Mouse (Mus musculus): ENCODE data around the gene Ablim2.

Ablim2 gene

DNA sequence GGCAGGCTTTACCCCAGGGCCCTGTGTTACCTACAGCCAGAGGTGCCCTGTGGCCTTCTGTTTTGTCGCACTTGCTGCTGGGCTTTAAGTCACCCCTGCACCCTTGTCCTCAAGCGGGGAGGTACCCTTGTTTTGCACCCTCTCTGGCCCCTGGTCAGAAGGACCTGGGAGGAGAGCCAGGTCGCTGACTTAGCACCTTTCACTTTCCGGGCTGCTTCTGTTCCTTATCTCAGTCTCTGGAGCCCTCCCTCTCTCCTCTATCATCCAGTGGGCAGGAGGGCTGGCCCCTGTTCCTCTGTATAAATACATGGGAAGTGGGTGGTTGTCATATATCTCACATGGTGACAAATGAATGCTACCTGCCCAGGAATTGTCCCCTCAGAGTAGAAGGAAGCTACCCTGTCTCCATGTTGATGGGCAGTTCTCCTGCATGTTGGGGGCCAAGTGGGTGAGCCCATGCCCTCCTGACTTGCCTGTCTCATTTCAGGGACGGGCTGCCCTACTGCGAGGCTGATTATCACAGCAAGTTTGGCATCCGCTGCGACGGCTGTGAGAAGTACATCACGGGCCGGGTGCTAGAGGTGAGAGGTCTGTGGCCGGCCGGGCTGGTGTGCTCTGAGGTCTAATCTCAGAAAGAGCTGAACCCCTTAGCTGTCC is 54.1 kb downstream of the Ablim2 start:
- DNase-seq (ENCODE audit: low spot score in 2 of 2) = no peak

DNA sequence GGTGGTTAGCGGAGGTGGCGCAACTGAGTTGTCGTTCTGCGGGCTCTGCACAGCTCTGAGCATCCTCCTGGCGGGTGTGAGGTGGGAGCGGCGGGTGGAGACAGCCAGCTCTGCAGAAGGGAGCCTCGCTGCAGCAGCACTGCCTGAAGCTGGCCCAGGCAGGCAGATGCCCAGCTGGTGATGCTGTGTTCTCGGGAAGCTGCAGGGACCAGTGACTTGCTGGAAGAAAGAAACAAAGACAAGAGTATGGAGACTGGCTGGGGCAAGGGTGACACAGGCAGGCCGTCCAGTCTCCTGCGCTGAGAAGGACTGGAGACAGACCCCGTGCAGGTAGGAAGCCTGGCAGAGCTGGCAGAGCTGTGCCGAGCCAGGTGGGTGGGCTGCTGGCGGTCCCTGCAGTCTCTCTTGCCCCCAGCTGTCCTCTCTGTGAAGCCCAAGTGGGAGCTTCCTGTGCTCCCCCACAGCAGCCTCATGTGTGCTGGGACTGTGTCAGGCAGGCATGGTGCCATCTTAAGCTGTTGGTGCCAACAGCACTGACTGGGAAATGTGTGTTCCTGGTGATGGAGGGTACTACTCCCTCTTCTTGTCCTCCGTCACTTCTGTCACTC is 56.8 kb downstream of the Ablim2 start:
- peak; percentile 57 to 62 for DNase-seq (ENCODE audit: low spot score in 2 of 2)

DNA sequence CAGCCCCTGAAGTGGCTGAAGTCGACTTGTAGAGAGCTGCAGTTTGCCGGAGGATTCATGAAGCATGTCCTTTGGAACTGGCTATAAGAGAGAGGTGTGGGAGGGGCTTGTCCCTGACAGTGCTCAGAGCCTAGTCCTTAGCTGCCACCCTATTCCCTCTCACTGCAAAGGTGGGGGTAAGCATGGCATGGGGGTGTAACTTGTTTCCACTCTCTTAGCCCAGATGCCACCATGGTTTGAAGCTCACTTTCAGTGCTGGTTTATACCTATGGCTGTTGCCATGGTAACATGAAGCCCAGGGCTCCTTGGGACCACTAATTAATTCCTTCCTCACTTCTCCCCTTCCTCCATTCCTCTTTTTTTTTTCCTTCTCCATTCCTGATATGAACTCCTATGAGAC is 57.4 kb downstream of the Ablim2 start:
- DNase-seq (ENCODE audit: low spot score in 2 of 2) = no peak

DNA sequence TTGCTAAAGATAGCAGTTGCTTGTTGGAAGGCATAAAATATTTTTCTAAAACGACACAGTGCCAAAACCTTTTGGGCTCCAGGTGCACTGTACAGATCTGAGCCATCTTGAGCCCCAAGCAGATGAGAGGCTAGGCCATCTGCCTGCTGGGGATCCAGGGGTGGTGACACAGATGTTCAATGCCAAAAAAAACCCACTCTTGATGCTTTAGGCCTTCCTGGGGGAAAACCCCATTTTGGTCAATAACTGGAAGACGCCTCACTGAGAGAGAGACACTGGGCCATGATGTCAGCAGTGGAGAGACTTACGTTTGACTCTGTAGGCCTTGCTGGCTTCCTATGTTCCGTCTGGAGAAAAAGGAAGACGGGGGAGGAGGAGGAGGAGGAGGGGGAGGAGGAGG is 59.6 kb downstream of the Ablim2 start:
- DNase-seq (ENCODE audit: low spot score in 2 of 2) = no peak

DNA sequence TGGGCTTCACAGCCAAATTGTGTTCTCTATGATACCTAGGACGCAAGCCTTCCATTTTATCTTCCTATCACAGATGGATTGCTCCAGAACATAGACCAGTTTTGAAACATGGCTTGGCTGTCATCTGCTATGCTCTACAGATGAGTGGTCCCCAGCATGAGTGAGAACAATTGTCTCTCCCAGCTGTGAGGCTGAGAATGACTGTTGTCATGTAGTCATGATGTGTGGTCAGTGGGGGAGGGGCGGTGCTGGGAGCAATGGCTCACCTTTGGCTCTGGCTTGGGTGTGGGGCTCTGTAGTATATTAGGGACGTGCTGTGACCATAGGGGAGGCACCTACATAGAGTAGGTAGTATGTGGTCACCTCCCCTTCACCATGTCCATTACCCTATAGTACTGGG is 60.2 kb downstream of the Ablim2 start:
- DNase-seq (ENCODE audit: low spot score in 2 of 2) = no peak

DNA sequence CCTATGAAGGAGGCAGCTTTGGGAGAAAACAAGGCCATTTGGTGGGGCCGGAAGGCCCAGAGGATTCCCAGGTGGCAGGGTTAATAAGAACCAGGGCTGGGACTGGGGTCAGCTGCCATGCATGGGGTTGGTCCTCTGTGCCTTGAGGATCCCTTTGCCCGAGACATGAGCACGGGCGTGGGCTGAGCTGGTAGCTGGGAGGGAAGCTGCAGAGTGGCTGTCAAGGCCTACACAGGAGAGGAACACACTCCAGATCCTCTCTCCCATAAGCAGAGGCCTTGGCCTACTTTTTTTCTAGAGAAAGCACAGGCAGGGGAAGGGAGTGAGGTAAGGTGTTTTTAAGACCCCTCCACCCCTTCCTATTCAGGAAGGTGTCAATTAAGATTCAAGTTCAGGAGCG is 65.0 kb downstream of the Ablim2 start:
- no peak for DNase-seq (ENCODE audit: low spot score in 2 of 2)

DNA sequence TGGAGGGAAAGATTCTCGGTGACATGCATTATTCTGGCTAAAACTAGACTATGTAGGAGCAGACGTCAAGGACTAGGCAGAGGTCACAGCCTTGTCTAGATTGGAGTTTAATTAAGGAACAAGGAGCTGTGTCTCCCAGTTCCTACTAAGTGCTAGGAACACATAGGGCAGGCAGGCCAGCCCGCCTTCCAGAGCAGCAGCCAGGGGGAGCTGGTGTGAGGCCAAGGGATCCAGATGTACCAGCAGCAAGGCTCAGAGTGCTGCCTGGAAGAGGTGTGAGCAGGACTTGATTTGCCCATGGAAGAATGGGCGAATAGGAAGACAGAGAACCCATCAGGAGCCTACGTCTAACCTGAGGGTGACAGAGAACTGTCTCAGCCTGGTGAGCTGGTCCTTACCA is 68.8 kb downstream of the Ablim2 start:
- DNase-seq (ENCODE audit: low spot score in 2 of 2) = no peak

DNA sequence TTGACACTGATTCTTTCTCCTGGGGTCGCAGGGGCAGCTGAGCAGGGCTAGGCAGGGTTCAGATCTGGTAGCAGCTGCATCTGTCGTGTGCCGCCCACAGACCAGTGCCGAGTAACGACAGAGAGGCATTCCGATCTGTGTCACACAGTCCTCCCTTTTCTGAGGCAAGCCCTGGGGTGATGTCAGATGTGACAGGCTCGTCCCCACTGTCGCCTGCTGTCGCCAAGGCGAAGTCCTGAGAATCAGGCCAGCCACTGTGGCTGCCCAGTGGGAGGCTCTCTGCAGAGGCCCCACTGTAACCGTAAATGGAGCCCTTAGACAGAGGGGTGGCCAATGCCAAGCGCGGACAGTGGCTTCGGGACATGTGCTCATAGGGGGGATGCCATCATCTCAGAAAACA is 69.4 kb downstream of the Ablim2 start:
- DNase-seq (ENCODE audit: low spot score in 2 of 2) = peak in 1 of 2 experiments; percentile 31

DNA sequence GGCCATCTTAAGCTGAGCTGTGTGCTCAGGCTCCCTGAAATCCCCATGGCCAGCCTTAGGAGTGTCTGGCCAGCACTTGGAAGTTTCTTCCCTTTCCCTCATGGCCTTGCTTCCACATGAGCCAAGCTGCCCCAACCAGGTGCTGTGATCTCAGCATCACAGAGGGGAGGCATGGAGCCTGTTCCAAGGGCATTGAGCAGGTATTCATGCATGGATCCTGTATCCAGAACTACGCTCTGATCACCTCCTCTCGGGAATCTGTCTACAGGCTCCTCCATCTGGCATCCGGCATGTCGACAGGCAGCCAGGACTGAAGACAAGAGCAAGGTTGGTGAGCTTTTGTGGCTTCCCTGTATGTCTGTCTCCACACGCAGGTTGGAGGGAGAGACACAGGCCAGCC is 70.2 kb downstream of the Ablim2 start:
- no peak for DNase-seq (ENCODE audit: low spot score in 2 of 2)

DNA sequence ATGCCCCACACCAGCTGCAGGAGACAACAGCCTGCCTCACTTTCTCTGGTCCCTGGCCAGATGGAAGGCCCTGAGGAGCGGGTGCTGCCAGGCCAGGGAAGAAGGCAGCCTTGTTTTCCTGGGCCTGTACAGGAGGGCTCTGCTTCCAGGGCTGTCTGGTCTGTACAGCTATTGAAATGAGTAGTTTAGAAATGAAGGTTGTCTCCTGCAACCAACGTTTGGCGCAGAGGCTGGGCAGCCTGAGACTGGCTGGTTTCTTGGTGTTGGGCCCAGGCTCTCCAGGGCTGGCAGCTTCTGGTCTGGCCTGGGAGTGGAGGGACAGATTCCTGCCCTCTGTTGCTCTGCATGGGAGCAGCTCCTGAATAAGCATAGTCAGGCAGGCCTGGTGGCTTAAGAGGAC is 72.4 kb downstream of the Ablim2 start:
- peak; percentile 35 to 43 for DNase-seq (ENCODE audit: low spot score in 2 of 2)

DNA sequence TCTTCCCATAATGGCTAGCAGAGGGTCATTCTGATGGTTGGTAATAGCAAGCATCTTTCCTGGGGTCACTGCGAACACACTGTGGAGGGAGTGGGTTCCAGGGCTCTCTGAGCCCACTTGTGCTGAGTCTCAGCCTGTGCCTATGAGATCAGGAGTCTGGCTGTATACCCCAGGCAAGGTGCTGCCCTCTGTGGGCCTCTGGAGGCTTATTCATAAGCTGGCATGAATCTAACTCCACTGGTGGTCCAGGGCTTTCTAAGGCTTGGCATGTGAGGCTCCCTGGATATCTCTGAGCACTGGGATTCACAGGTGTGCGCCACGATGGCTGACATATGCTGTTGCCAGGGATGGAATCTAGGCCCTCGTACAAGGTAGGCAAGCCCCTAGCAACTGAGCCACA is 76.2 kb downstream of the Ablim2 start:
- no peak for DNase-seq (ENCODE audit: low spot score in 2 of 2)

DNA sequence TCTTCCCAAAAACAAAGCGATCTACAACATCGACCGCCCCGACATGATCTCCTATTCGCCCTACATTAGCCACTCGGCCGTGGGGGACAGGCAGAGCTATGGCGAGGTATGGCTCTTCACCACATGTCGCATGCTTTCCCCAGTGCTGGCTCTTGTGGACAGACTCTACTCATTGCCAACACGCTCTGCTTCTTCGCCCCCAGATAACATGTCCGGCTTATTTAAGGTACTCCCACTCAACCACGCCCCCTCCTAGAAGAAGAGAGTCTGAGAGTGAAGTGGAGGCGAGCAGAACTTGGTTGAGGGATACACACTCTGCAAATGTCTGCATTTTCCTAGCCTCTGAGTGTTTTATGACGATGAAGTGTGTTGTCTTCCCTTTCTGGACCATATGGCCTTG is 79.3 kb downstream of the Ablim2 start:
- DNase-seq (ENCODE audit: low spot score in 2 of 2) = no peak

DNA sequence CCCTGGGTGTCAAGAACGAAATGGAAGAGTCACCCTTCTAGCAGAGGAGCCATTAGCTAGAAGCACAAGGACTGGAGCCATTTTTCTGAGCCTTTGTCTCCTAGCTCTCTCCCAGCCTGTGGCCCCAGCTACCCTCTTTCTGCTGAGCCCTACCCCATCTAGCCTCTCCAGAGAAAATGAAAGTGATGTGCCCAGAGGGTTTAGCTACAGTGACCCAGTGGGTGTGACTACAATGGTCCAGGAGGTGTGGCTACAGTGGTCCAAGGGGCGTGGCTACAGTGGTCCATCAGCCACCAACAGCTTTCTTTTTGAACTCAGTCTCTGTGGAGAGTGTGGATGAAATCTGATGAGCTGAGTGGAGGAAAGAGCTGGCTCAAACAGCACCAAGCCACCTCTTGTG is 81.6 kb downstream of the Ablim2 start:
- DNase-seq (ENCODE audit: low spot score in 2 of 2) = no peak

DNA sequence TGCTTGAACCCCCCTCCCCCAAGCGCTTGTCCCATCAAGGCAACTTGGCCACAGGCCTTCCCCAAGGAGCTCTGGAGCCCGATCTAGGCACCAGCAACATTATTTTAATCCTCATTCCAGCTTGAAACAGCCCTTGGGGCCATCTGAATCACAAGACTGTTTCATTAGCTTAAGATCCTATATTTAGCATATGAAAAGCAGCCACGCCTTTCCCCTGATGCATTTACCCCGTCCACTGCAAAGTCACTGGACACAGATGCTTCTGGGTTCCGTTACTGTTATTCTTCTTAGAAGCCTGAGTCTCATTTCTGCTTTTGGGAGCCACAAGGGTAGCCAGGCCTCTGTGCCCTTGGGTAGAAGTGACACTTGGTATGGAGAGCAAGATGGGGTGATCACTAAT is 93.8 kb downstream of the Ablim2 start:
- no peak for DNase-seq (ENCODE audit: low spot score in 2 of 2)

DNA sequence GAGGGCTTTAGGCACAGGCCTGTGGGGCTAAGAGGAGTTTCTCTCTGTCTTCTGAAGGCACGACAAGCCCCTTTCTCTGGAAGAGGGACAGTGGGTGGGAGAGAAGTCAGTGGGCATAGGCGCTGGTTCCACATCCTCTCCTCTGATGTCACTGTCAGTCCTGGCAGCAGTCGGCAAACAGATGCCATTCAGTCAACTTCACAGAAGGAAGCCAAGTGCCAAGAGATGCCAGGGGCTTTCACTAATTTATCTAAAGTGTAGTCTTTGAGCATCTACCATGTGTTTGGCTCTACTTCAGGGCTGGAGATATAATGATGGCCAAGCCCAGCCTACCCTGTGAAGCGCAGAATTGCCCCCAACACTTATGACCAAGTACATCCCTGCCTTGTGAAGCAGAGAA is 95.8 kb downstream of the Ablim2 start:
- DNase-seq (ENCODE audit: low spot score in 2 of 2) = no peak

DNA sequence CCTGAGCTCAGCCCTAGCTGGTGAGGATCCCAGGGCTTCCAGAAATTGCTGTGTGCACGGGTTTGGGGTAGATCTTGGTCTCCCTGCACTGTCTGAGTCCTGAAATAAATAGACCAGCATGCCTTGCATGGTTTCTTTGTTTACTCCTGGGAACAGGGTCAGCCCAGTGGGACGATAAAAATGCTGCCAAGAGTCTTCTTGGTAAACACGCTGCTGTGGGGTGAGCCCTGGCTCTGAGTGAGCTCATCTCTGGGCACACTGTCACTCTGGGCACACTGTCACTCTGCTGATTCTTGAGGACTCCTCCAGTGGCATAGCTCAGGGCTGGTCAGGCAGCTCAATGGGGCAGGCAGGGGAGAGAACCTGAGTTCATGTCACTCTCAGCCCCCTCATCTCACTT is 98.6 kb downstream of the Ablim2 start:
- no peak for DNase-seq (ENCODE audit: low spot score in 2 of 2)

DNA sequence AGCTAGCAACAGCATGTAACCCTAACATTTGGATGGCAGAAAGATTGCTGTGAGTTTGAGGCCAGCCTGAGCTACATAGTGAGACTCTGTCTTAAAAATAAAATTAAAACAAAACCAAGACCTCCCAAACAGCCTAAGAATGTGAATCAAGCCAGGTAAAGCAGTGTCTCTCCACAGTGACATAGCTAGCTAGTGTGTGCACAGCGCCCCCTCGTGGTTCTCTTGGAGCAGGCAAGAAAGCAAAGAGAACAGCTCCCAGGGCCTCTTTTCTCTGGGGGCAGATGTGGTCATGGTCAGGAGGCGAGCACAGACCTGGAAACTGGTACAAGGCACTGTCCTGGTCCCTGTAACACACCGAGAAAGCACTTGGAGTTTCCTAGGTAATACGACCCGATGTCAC is 100.4 kb downstream of the Ablim2 start:
- peak in 1 of 2 experiments; percentile 51 for DNase-seq (ENCODE audit: low spot score in 2 of 2)

DNA sequence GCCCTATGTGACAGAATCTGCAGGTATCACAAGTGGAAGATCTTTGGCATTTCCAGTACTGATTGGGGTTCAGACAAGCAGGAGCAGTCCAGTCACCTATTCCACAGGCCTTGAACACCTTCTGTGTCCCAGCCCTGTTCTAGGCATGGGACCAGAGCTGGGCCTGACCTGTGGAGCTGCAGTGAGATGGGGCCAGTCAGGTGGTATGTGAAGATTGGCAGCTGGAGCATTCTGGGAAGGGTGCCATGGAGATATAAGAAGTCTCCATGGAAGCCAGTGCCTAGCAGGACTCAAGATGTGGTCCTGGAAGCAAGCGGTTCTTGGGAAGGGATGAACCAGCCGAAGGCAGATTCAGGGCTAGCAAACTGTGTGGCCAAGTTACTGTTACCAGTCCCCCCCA is 103.8 kb downstream of the Ablim2 start:
- no peak for DNase-seq (ENCODE audit: low spot score in 2 of 2)

DNA sequence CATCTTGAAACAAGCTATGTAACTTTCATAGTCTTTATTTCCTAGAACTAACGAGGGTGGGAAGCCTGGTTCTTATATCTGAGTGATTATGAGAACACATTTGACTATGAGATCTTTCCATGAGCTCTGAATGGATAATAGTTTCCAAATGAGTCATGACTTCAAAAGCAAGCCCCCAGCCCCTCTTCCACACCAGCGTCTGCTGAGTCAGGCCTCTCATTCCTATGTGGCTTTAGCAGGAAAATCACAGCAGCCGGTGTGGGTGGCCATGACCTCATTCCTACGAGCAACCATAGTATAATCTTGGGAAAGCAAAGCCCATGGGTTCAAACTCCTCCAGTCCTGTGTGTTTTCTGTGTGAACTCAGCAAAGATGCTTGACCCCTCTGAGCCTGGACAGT is 112.3 kb downstream of the Ablim2 start:
- no peak for DNase-seq (ENCODE audit: low spot score in 2 of 2)

DNA sequence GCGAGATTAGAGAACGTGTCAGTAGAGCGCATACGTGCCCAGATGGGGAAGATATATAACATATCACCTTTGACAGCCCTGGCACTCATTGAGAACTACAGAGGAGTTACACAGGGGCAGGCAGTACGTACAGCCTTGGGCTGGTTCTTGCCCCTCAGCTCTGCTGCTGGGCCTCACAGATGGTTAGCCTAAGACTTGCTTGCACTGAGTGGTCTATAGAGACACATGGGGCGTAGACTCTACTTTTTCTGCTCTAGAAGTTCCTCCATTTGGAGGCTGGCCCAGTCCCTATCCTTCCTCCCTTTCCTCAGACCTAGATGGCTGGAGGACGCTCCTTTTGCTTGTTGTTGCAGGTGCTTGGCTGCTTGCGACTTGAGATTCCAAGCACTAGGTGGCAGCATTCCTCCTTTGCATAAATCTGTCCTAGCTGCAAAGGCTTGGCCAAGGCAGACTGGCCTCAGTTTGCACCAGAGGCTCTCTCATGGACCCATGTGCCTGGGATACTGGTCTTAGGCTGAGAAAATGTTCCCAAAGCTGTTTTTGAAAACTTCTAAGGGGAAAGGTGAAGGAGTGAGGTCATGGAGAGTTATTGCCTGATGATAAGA is 112.8 kb downstream of the Ablim2 start:
- peak; percentile 51 to 66 for DNase-seq (ENCODE audit: low spot score in 2 of 2)

DNA sequence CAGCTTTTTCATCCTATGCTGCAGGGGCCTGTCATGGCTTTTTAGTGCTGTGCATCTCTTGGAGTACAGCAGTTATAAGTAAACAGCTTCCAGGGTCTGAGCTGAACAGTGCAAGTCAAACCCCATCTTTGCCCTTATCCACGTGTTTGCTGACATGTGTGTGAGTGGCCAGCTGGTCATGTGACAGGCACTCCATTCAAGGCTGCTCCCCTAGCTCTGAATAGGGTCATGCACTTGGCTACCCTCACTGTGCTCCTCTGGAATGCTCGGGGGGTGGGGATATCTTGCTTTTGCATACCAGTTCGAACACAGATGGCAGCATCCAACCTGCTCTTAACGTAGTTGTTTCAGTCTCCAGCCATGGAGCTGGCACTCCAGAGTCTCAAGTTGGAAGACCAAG is 115.7 kb downstream of the Ablim2 start:
- DNase-seq (ENCODE audit: low spot score in 2 of 2) = no peak

DNA sequence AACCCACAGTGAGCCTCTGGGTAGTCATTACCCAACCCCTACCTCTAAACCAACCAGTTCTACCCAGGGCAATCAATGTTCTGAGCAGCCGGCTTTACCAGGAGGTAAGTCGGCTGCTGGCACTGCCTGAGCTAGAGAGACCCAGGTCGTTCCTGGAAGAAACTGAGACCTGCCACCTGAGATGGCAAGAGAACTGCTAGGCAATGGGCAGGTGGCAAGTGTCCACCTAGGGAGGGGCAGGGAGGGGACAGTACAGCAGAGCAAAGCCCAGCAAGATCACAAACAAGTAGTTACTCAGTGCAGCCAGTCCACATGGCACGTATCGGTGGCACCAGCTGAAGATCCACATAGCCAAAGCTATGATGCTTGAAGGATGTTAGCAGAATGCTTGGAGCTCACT is 118.6 kb downstream of the Ablim2 start:
- no peak for DNase-seq (ENCODE audit: low spot score in 2 of 2)

DNA sequence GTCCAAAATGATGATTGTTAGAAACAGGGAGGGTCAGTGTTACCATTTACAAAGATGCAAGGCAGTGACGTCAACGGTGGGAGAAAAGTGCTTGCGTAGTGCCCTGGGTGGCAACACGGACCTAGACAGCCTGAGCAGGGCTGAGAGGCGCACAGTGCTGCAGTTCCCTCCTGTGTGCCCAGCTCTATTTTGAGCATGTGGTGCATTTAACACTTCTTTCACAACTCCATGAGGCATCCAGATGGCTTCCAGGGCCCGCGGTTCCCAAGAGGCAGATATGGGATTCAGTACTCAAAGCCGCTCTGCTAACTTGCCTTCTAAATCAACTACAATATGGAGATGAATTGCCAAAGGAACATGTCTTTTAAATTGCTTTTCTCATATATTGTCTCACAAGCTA is 121.5 kb downstream of the Ablim2 start:
- DNase-seq (ENCODE audit: low spot score in 2 of 2) = peak in 1 of 2 experiments; percentile 59

DNA sequence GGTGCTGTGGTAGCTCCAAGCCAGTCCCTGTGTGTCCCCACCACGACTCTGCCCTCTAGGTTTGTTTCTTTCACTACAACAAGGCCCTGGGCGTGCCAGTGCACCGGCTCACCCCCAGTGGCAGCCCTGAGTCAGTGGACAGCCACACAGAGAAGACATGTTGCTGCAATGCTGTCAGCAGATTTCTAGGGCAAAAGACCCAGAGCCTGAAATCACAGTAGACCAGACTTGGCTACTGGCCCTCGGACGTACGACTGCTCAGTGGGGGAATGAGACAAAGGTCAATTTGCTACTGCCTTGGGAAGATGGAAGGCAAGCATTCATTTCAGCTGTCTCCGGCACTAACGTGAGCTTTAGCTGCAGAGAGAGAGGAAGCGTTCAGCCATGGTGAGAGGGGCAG is 124.7 kb downstream of the Ablim2 start:
- DNase-seq (ENCODE audit: low spot score in 2 of 2) = no peak
